Mouse (Mus musculus): ENCODE results near the gene H2afy2.

H2afy2 gene

GRCm38 (mm10) chr10:61782799-61783611, 942 bp downstream of the H2afy2 start:
- DNase-seq, result peak; percentile 95

GRCm38 (mm10) chr10:61781461-61782128, 2.4 kb downstream of the H2afy2 start:
- DNase-seq, result no peak

GRCm38 (mm10) chr10:61766806-61767205, 17.1 kb downstream of the H2afy2 start:
- no peak for DNase-seq

- no peak for DNase-seq
Observed at GRCm38 (mm10) chr10:61765558-61765957, 18.4 kb downstream of the H2afy2 start.

GRCm38 (mm10) chr10:61764689-61765088, 19.3 kb downstream of the H2afy2 start:
- peak; percentile 93 for DNase-seq

GRCm38 (mm10) chr10:61759869-61760268, 24.1 kb downstream of the H2afy2 start:
- peak; percentile 95 for DNase-seq

- DNase-seq, result no peak
Observed at GRCm38 (mm10) chr10:61758904-61759303, 25.0 kb downstream of the H2afy2 start.

GRCm38 (mm10) chr10:61757022-61757421, 26.9 kb downstream of the H2afy2 start:
- peak; percentile 96 for DNase-seq

GRCm38 (mm10) chr10:61753071-61753470, 30.9 kb downstream of the H2afy2 start:
- no peak for DNase-seq

GRCm38 (mm10) chr10:61751534-61752219, 32.3 kb downstream of the H2afy2 start:
- DNase-seq, result peak; percentile 90

- no peak for DNase-seq
Observed at GRCm38 (mm10) chr10:61750014-61750413, 33.9 kb downstream of the H2afy2 start.

- DNase-seq, result no peak
Observed at GRCm38 (mm10) chr10:61747302-61747701, 36.6 kb downstream of the H2afy2 start.

GRCm38 (mm10) chr10:61745133-61745532, 38.8 kb downstream of the H2afy2 start:
- no peak for DNase-seq

- DNase-seq, result no peak
Observed at GRCm38 (mm10) chr10:61742336-61742735, 41.6 kb downstream of the H2afy2 start.

GRCm38 (mm10) chr10:61741873-61742272, 42.1 kb downstream of the H2afy2 start:
- DNase-seq, result no peak

GRCm38 (mm10) chr10:61741306-61741705, 42.6 kb downstream of the H2afy2 start:
- DNase-seq, result no peak

- DNase-seq, result no peak
Observed at GRCm38 (mm10) chr10:61738126-61738525, 45.8 kb downstream of the H2afy2 start.

GRCm38 (mm10) chr10:61737537-61737936, 46.4 kb downstream of the H2afy2 start:
- no peak for DNase-seq

- no peak for DNase-seq
Observed at GRCm38 (mm10) chr10:61736671-61737078, 47.3 kb downstream of the H2afy2 start.

GRCm38 (mm10) chr10:61734377-61734776, 49.6 kb downstream of the H2afy2 start:
- DNase-seq, result no peak

- DNase-seq, result no peak
Observed at GRCm38 (mm10) chr10:61730171-61730570, 53.8 kb downstream of the H2afy2 start.

- no peak for DNase-seq
Observed at GRCm38 (mm10) chr10:61729181-61729580, 54.8 kb downstream of the H2afy2 start.

GRCm38 (mm10) chr10:61723271-61723670, 60.7 kb downstream of the H2afy2 start:
- no peak for DNase-seq

- DNase-seq, result no peak
Observed at GRCm38 (mm10) chr10:61722215-61722614, 61.7 kb downstream of the H2afy2 start.
